Mouse (Mus musculus) CH12.LX (cell line): ENCODE results near the gene Cog2. TPM values are rescaled to one million over a fixed set of nuclear protein-coding genes. Genes with fewer than 3 reads are reported as not detected.

Experiments
- DNase-seq: peaks from one replicate; pipeline ENCODE4 v3.0.0-alpha.2; 2013; ENCODE audit errors: extremely low read depth
- H3K27ac ChIP-seq: 2 replicates; pipeline ENCODE4 v1.5.1; 2012; ENCODE audit warnings: low read depth, mild to moderate bottlenecking, control low read depth, moderate library complexity; ENCODE audit not compliant: insufficient read depth
- H3K27me3 ChIP-seq: replicated peaks from 2 replicates; pipeline ENCODE3; 2012; ENCODE audit warnings: inconsistent platforms
- H3K36me3 ChIP-seq, 2 experiments: replicated peaks in 1 of 2; 2 replicates each; pipeline versions ENCODE3 to v1.6.1; 2012; ENCODE audit warnings: inconsistent platforms in 1 of 2, low read length in 1 of 2, mild to moderate bottlenecking in 1 of 2, mixed read lengths in 1 of 2, moderate library complexity in 1 of 2; ENCODE audit not compliant: control insufficient read depth in 1 of 2, insufficient read depth in 1 of 2
- H3K4me1 ChIP-seq, 2 experiments: 2 replicates each; pipeline ENCODE4 v1.6.1; 2012; ENCODE audit warnings: inconsistent platforms in 1 of 2, moderate library complexity in 1 of 2; ENCODE audit not compliant: insufficient read depth in 2 of 2, control insufficient read depth in 1 of 2
- H3K4me2 ChIP-seq: 2 replicates; pipeline ENCODE4 v1.6.1; 2012; ENCODE audit warnings: low read depth, mild to moderate bottlenecking, control low read depth; ENCODE audit not compliant: poor library complexity, insufficient read depth, severe bottlenecking
- H3K4me3 ChIP-seq, 3 experiments: fragments of 150-350 bp in 1 of 3; sonication (generic) in 1 of 3; replicated peaks in 1 of 3; 2 replicates each; pipeline versions ENCODE3 to v1.5.1; 2011 to 2012; ENCODE audit warnings: low read depth in 2 of 3, low read length in 2 of 3, mild to moderate bottlenecking in 2 of 3, moderate library complexity in 2 of 3, control low read depth in 1 of 3, improper control_type of control experiment in 1 of 3, inconsistent platforms in 1 of 3, mixed read lengths in 1 of 3; ENCODE audit not compliant: poor library complexity in 1 of 3
- H3K79me2 ChIP-seq: replicated peaks from 2 replicates; pipeline ENCODE4 v1.6.1; 2012; ENCODE audit warnings: mild to moderate bottlenecking, moderate library complexity; ENCODE audit not compliant: control insufficient read depth, poor library complexity, insufficient read depth, severe bottlenecking; ENCODE audit errors: extremely low read depth
- H3K9ac ChIP-seq: 2 replicates; pipeline ENCODE4 v1.6.1; 2012; ENCODE audit warnings: low read depth, mild to moderate bottlenecking, control low read depth, moderate library complexity; ENCODE audit not compliant: insufficient read depth
- H3K9me3 ChIP-seq: replicated peaks from 2 replicates; pipeline ENCODE3; 2012; ENCODE audit warnings: low read length, inconsistent platforms, mixed read lengths
- BHLHE40 ChIP-seq: IDR thresholded peaks from 2 replicates; pipeline ENCODE4 v1.6.1; 2011; ENCODE audit warnings: mild to moderate bottlenecking, low read depth, low read length, improper control_type of control experiment
- CHD1 ChIP-seq: IDR thresholded peaks from 2 replicates; pipeline ENCODE4 v1.6.1; 2012; ENCODE audit warnings: low read depth, low read length, improper control_type of control experiment, inconsistent platforms
- CTCF ChIP-seq, 2 experiments: IDR thresholded peaks in 1 of 2; conservative IDR thresholded peaks in 1 of 2; 2 replicates each; pipeline ENCODE4 v1.5.1; 2011 to 2012; ENCODE audit warnings: low read depth in 2 of 2, low read length in 2 of 2, improper control_type of control experiment in 1 of 2, inconsistent platforms in 1 of 2, mild to moderate bottlenecking in 1 of 2, moderate library complexity in 1 of 2
- E2F4 ChIP-seq: IDR thresholded peaks from 2 replicates; pipeline ENCODE4 v1.6.1; 2011; ENCODE audit warnings: low read depth, low read length, improper control_type of control experiment; ENCODE audit not compliant: insufficient replicate concordance
- EP300 ChIP-seq: IDR thresholded peaks from 2 replicates; pipeline ENCODE4 v1.6.1; 2011; ENCODE audit warnings: low read length, improper control_type of control experiment
- ETS1 ChIP-seq: conservative IDR thresholded peaks from 2 replicates; pipeline ENCODE4 v1.6.1; 2012; ENCODE audit warnings: low read depth, mild to moderate bottlenecking, inconsistent platforms, low read length, improper control_type of control experiment, moderate library complexity
- HCFC1 ChIP-seq: IDR thresholded peaks from 2 replicates; pipeline ENCODE4 v1.6.1; 2012; ENCODE audit warnings: low read depth, mild to moderate bottlenecking, inconsistent platforms, low read length, improper control_type of control experiment
- IRF4 ChIP-seq: IDR thresholded peaks from 2 replicates; pipeline ENCODE4 v1.6.1; 2014; ENCODE audit warnings: low read depth, mild to moderate bottlenecking, inconsistent platforms, low read length, improper control_type of control experiment
- JUND ChIP-seq: conservative IDR thresholded peaks from 2 replicates; pipeline ENCODE4 v1.6.1; 2011; ENCODE audit warnings: low read depth, low read length, improper control_type of control experiment
- KAT2A ChIP-seq: IDR thresholded peaks from 2 replicates; pipeline ENCODE4 v1.6.1; 2012; ENCODE audit warnings: low read length, improper control_type of control experiment, inconsistent platforms; ENCODE audit not compliant: insufficient replicate concordance
- MAFK ChIP-seq: IDR thresholded peaks from 2 replicates; pipeline ENCODE4 v1.6.1; 2011; ENCODE audit warnings: low read length, improper control_type of control experiment; ENCODE audit not compliant: insufficient replicate concordance
- MAX ChIP-seq: IDR thresholded peaks from 2 replicates; pipeline ENCODE4 v1.6.1; 2011; ENCODE audit warnings: low read length, improper control_type of control experiment
- MEF2A ChIP-seq: IDR thresholded peaks from 2 replicates; pipeline ENCODE4 v1.6.1; 2014; ENCODE audit warnings: low read depth, mild to moderate bottlenecking, inconsistent platforms, low read length, improper control_type of control experiment, borderline replicate concordance
- MYC ChIP-seq: IDR thresholded peaks from 2 replicates; pipeline ENCODE4 v1.6.1; 2011; ENCODE audit warnings: low read depth, mild to moderate bottlenecking, improper control_type of control experiment, low read length
- NELFE ChIP-seq: IDR thresholded peaks from 2 replicates; pipeline ENCODE4 v1.6.1; 2011; ENCODE audit warnings: low read depth, low read length, improper control_type of control experiment
- POLR2A ChIP-seq: IDR thresholded peaks from 2 replicates; pipeline ENCODE4 v1.6.1; 2011; ENCODE audit warnings: low read depth, mild to moderate bottlenecking, improper control_type of control experiment, low read length
- POLR2AphosphoS2 ChIP-seq: IDR thresholded peaks from 2 replicates; pipeline ENCODE4 v1.6.1; 2011; ENCODE audit warnings: low read depth, low read length, improper control_type of control experiment
- RCOR1 ChIP-seq: conservative IDR thresholded peaks from 2 replicates; pipeline ENCODE4 v1.6.1; 2012; ENCODE audit warnings: low read depth, mild to moderate bottlenecking, inconsistent platforms, low read length, improper control_type of control experiment
- SIN3A ChIP-seq: IDR thresholded peaks from 2 replicates; pipeline ENCODE4 v1.6.1; 2012; ENCODE audit warnings: low read length, improper control_type of control experiment, inconsistent platforms
- TBP ChIP-seq: conservative IDR thresholded peaks from 2 replicates; pipeline ENCODE4 v1.6.1; 2011; ENCODE audit warnings: low read depth, low read length, improper control_type of control experiment
- TCF12 ChIP-seq: IDR thresholded peaks from 2 replicates; pipeline ENCODE4 v1.6.1; 2014; ENCODE audit warnings: low read depth, mild to moderate bottlenecking, inconsistent platforms, low read length, improper control_type of control experiment
- UBTF ChIP-seq: IDR thresholded peaks from 2 replicates; pipeline ENCODE4 v1.6.1; 2012; ENCODE audit warnings: low read depth, mild to moderate bottlenecking, inconsistent platforms, low read length, improper control_type of control experiment, moderate library complexity
- ZKSCAN1 ChIP-seq: IDR thresholded peaks from 2 replicates; pipeline ENCODE4 v1.6.1; 2012; ENCODE audit warnings: low read depth, inconsistent platforms, low read length, improper control_type of control experiment, borderline replicate concordance
- dilution Hi-C: fragments of 300-500 bp; cut with MboI; formaldehyde crosslinking; loops from 2 replicates; pipeline ENCODE4 v1.14.3; 2020; ENCODE audit warnings: low sequenced_read_pairs; ENCODE audit not compliant: extremely low pct_unique_long_range_greater_than_20kb, extremely low pct_ligation_motif_present
- in situ Hi-C: fragments of 300-500 bp; cut with MboI; formaldehyde crosslinking; loops from 3 replicates; pipeline ENCODE4 v1.14.3; 2019; ENCODE audit warnings: low sequenced_read_pairs, low pct_ligation_motif_present, low pct_unique_long_range_greater_than_20kb, mixed read lengths
- polyA plus RNA-seq: library from polyadenylated mRNA; unstranded; fragments of >175 nt; gene quantifications from 2 replicates; pipeline ENCODE4 v1.2.1, GENCODE M21; 2012; ENCODE audit warnings: low read depth; ENCODE audit not compliant: insufficient read length
- total RNA-seq, 2 experiments: library from RNA; depleted of rRNA; stranded (reverse); fragments of 300-350 nt in 1 of 2; fragments of >200 nt in 1 of 2; gene quantifications; 2 replicates each; pipeline ENCODE4 v1.2.3; 2012 to 2014

The Cog2 gene
- total and polyA plus RNA-seq, 3 experiments, result 41.8 to 56.7 (median 55.5) TPM

DNA sequence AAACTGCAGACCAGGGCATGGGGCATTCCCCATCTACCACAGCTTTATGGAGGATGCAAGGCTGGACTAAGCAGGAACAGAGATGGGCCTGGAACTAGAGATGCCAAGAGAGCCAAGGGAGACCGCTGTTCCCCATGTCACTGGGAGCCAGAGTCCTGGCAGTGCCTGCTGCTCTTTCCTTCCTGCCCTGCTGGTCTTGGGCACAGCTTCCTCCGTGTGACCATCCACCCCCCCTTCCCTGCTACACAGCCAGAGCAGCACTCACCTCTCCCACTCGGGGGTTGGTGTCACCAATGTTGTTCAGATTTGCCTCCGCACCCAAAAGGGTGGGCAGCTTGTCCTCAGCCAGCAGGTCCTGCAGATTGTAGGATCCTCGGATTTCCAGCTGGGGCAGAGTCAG, 36.9 kb downstream of the Cog2 start:
- no peak overlapping the region for H3K4me2 ChIP-seq
- in situ Hi-C loops, result no loop called here
- H3K36me3 ChIP-seq, result peaks cover 5 to 22% of the 10 kb centered on the region in 2 experiments
- no peak overlapping the region for H3K27ac ChIP-seq
- H3K27me3 ChIP-seq, result peaks cover 16% of the 10 kb centered on the region
- no peak for DNase-seq
- H3K9me3 ChIP-seq, result no peaks in the 10 kb centered on the region
- TF ChIP-seq POLR2A (no peak), KAT2A (no peak), HCFC1 (no peak), TCF12 (no peak), ZKSCAN1 (no peak)
- dilution Hi-C loops, result no loop called here
- peaks cover 0 to 2% of the 10 kb centered on the region in 2 experiments; a peak in 1 of 4 replicates for H3K4me1 ChIP-seq
- no peak overlapping the region for H3K4me3 ChIP-seq
- H3K79me2 ChIP-seq, result no peaks in the 10 kb centered on the region
- no peak overlapping the region for H3K9ac ChIP-seq

DNA sequence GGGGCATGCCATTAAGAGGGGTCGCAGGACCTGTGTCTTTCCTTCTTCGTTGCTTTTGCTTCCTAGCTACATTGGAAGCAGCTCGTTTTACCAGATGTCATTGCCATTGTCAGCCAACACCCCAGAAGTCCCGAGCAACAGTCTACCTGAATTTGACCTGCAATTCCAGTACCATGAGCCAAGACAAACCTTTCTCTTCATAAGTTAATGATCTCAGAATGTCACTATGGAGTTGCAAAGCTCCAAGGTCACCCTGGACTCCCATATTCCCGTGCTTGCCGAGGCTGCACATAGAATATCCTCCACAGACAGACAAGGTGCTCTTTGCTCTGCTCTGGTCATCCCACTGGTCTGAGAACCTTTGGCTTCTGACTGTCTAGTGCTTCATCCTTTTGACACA, 46.6 kb downstream of the Cog2 start:
- DNase-seq, result no peak
- Histone ChIP-seq H3K27ac (no peak overlapping the region), H3K27me3 (peaks cover 79% of the 10 kb centered on the region), H3K36me3 (no peaks in the 10 kb centered on the region), H3K9ac (no peak overlapping the region), H3K4me2 (no peak overlapping the region), H3K79me2 (no peaks in the 10 kb centered on the region), H3K9me3 (no peaks in the 10 kb centered on the region), H3K4me3 (no peak overlapping the region), H3K4me1 (peaks cover 3 to 12% of the 10 kb centered on the region in 2 experiments; a peak in 3 of 4 replicates)
- in situ Hi-C loops (no loop called here), dilution Hi-C loops (no loop called here)
- TF ChIP-seq MAX (no peak), MAFK (no peak), MEF2A (no peak), BHLHE40 (no peak), TBP (no peak), CTCF (conservative IDR thresholded peaks at IDR 0.05 in 1 of 2, IDR thresholded peaks at IDR 0.05 in 1 of 2; ENCODE audit: low read depth in 2 of 2, low read length in 2 of 2) (no peak), JUND (no peak)

DNA sequence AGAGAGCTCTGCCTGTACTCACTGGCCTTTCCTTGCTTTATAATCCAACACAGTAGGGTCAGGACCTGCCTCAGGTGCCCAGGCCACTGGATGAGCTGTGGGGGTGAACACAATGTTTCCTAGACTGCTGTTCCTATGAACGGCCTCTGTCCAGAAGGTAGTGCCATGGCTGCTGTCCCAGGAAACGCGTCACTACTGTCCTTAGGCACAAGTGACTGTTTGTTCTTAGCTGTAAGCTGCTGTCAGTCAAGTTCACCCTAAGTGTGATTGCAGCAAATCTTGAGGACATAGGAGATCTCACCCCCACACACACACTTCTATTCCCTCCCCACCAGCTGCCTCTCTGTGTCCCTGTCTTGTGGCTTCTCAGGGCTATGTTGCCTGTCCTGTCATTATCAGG, 47.0 kb downstream of the Cog2 start:
- no peak overlapping the region for H3K9ac ChIP-seq
- no peaks in the 10 kb centered on the region for H3K9me3 ChIP-seq
- H3K4me1 ChIP-seq, result peaks cover 3 to 13% of the 10 kb centered on the region in 2 experiments
- H3K27ac ChIP-seq, result no peak overlapping the region
- peaks cover 75% of the 10 kb centered on the region for H3K27me3 ChIP-seq
- H3K36me3 ChIP-seq, result no peaks in the 10 kb centered on the region
- DNase-seq, result no peak
- dilution Hi-C loops, result no loop called here
- H3K4me3 ChIP-seq, result no peak overlapping the region
- in situ Hi-C loops, result no loop called here
- TF ChIP-seq IRF4 (no peak), TBP (no peak), POLR2AphosphoS2 (no peak), KAT2A (no peak), CHD1 (no peak), NELFE (no peak), BHLHE40 (no peak), MYC (no peak), JUND (no peak), ETS1 (no peak), E2F4 (no peak), EP300 (no peak), SIN3A (no peak), UBTF (no peak), RCOR1 (no peak)
- no peaks in the 10 kb centered on the region for H3K79me2 ChIP-seq
- H3K4me2 ChIP-seq, result no peak overlapping the region
